Mouse (Mus musculus): Measurements from ENCODE around the gene Zdhhc14.

Gene Zdhhc14

GRCm38 (mm10) chr17:5785238-5785637 is 292.9 kb downstream of the Zdhhc14 start:
- no peak for DNase-seq (ENCODE audit: low read depth)

GRCm38 (mm10) chr17:5792164-5792791 is 299.9 kb downstream of the Zdhhc14 start:
- no peak for DNase-seq (ENCODE audit: low read depth)

- DNase-seq (ENCODE audit: low read depth), result no peak
Measured at GRCm38 (mm10) chr17:5793593-5793992, 301.2 kb downstream of the Zdhhc14 start.

- no peak for DNase-seq (ENCODE audit: low read depth)
Measured at GRCm38 (mm10) chr17:5794276-5794675, 301.9 kb downstream of the Zdhhc14 start.

- no peak for DNase-seq (ENCODE audit: low read depth)
Measured at GRCm38 (mm10) chr17:5795369-5795768, 303.0 kb downstream of the Zdhhc14 start.

GRCm38 (mm10) chr17:5795878-5796277 is 303.5 kb downstream of the Zdhhc14 start:
- DNase-seq (ENCODE audit: low read depth), result peak; percentile 76

GRCm38 (mm10) chr17:5797124-5797760 is 304.9 kb downstream of the Zdhhc14 start:
- no peak for DNase-seq (ENCODE audit: low read depth)

- DNase-seq (ENCODE audit: low read depth), result peak; percentile 68
Measured at GRCm38 (mm10) chr17:5798221-5798801, 306.0 kb downstream of the Zdhhc14 start.

GRCm38 (mm10) chr17:5798900-5799299 is 306.5 kb downstream of the Zdhhc14 start:
- no peak for DNase-seq (ENCODE audit: low read depth)

GRCm38 (mm10) chr17:5799396-5800021 is 307.2 kb downstream of the Zdhhc14 start:
- no peak for DNase-seq (ENCODE audit: low read depth)

- DNase-seq (ENCODE audit: low read depth), result no peak
Measured at GRCm38 (mm10) chr17:5800254-5800653, 307.9 kb downstream of the Zdhhc14 start.

GRCm38 (mm10) chr17:5800824-5801560 is 308.6 kb downstream of the Zdhhc14 start:
- no peak for DNase-seq (ENCODE audit: low read depth)

- no peak for DNase-seq (ENCODE audit: low read depth)
Measured at GRCm38 (mm10) chr17:5801761-5802655, 309.7 kb downstream of the Zdhhc14 start.

- DNase-seq (ENCODE audit: low read depth), result no peak
Measured at GRCm38 (mm10) chr17:5802656-5802955, 310.2 kb downstream of the Zdhhc14 start.

All from c-Kit-positive CD71-negative TER-119-negative erythroid progenitor cells, embryonic 14.5 days (primary cell).